Mouse (Mus musculus) forebrain, embryonic 15.5 days (tissue): ENCODE data around the gene Kank4. TPM values are rescaled to one million over a fixed set of nuclear protein-coding genes. Genes with fewer than 3 reads are reported as not detected.
A peak's percentile ranks its signal among the peaks of the same experiment; 100 is the strongest.

Experiments
- ATAC-seq: fragments of 200-750 bp; cut with Nextera tagmentation; replicated peaks from 2 replicates; pipeline ENCODE4 v1.8.0; 2017; ENCODE audit warnings: mild to moderate bottlenecking, moderate TSS enrichment, moderate library complexity
- H3K27ac ChIP-seq: fragments of 300-500 bp; sonication (generic); replicated peaks from 2 replicates; pipeline ENCODE4 v1.5.1; 2015; ENCODE audit warnings: mild to moderate bottlenecking, inconsistent platforms
- H3K27me3 ChIP-seq: fragments of 300-500 bp; sonication (generic); 2 replicates; pipeline ENCODE4 v1.6.1; 2015; ENCODE audit warnings: inconsistent platforms
- H3K36me3 ChIP-seq: fragments of 300-500 bp; sonication (generic); 2 replicates; pipeline ENCODE4 v1.6.1; 2015; ENCODE audit warnings: mild to moderate bottlenecking, inconsistent platforms
- H3K4me1 ChIP-seq: fragments of 300-500 bp; sonication (generic); 2 replicates; pipeline ENCODE4 v1.6.1; 2015; ENCODE audit warnings: inconsistent platforms
- H3K4me2 ChIP-seq: fragments of 300-500 bp; sonication (generic); replicated peaks from 2 replicates; pipeline ENCODE4 v1.6.1; 2015; ENCODE audit warnings: mild to moderate bottlenecking, inconsistent platforms
- H3K4me3 ChIP-seq: fragments of 300-500 bp; sonication (generic); 2 replicates; pipeline ENCODE4 v1.5.1; 2015; ENCODE audit warnings: mild to moderate bottlenecking, inconsistent platforms
- H3K9ac ChIP-seq: fragments of 300-500 bp; sonication (generic); replicated peaks from 2 replicates; pipeline ENCODE4 v1.6.1; 2015; ENCODE audit warnings: mild to moderate bottlenecking, inconsistent platforms
- H3K9me3 ChIP-seq: fragments of 300-500 bp; sonication (generic); 2 replicates; pipeline ENCODE4 v1.6.1; 2016; ENCODE audit warnings: inconsistent platforms
- WGBS: fragments of 180-500 bp; shearing (Covaris S2); methylation state at CpG from one replicate; pipeline ENCODE4 v1.1.7; 2015; ENCODE audit warnings: mixed read lengths; 5-methylcytosine and 5-hydroxymethylcytosine counted together
- polyA plus RNA-seq: library from polyadenylated mRNA; unstranded; fragments of >200 nt; fragmentation: Nextera tagmentation; extraction: Ambion mirVana; gene quantifications from 2 replicates; pipeline ENCODE4 v1.2.1, GENCODE M21; 2015

The Kank4 gene
- polyA plus RNA-seq, 1 experiment from 2014 or later, result 0.25 TPM

- Histone ChIP-seq H3K4me1 (peaks cover 17% of the 10 kb centered on the region), H3K9me3 (no peaks in the 10 kb centered on the region), H3K27me3 (no peaks in the 10 kb centered on the region), H3K4me2 (no peak overlapping the region), H3K27ac (0 out of 2 replicates have a peak overlapping the region, but pooled peaks have one; percentile 21), H3K36me3 (no peaks in the 10 kb centered on the region), H3K9ac (no peak overlapping the region), H3K4me3 (no peak overlapping the region)
- 28% methylated on average over 4 of the region's 4 CpGs for WGBS
- peak; percentile 93 for ATAC-seq
Measured at GRCm38 (mm10) chr4:98758012-98758821, 59.1 kb downstream of the Kank4 start.

GRCm38 (mm10) chr4:98756141-98756540 is 61.2 kb downstream of the Kank4 start:
- no peak for ATAC-seq
- Histone ChIP-seq H3K9me3 (no peaks in the 10 kb centered on the region), H3K9ac (no peak overlapping the region), H3K4me1 (peaks cover 17% of the 10 kb centered on the region), H3K27ac (no peak overlapping the region), H3K36me3 (no peaks in the 10 kb centered on the region), H3K27me3 (no peaks in the 10 kb centered on the region), H3K4me3 (no peak overlapping the region), H3K4me2 (no peak overlapping the region)
- WGBS, result 24% methylated on average over 11 of the region's 11 CpGs

GRCm38 (mm10) chr4:98754456-98754855 is 62.9 kb downstream of the Kank4 start:
- no peak for ATAC-seq
- no peaks in the 10 kb centered on the region for H3K9me3 ChIP-seq
- no peak overlapping the region for H3K9ac ChIP-seq
- WGBS, result 59% methylated on average over 4 of the region's 4 CpGs
- peaks cover 17% of the 10 kb centered on the region for H3K4me1 ChIP-seq
- no peak overlapping the region for H3K4me3 ChIP-seq
- no peak overlapping the region for H3K4me2 ChIP-seq
- no peak overlapping the region for H3K27ac ChIP-seq
- no peaks in the 10 kb centered on the region for H3K27me3 ChIP-seq
- no peaks in the 10 kb centered on the region for H3K36me3 ChIP-seq

- Histone ChIP-seq H3K36me3 (no peaks in the 10 kb centered on the region), H3K9me3 (no peaks in the 10 kb centered on the region), H3K27me3 (no peaks in the 10 kb centered on the region), H3K4me1 (no peaks in the 10 kb centered on the region), H3K4me3 (no peak overlapping the region), H3K4me2 (no peak overlapping the region), H3K9ac (no peak overlapping the region), H3K27ac (no peak overlapping the region)
- 43% methylated on average over 7 of the region's 7 CpGs for WGBS
- no peak for ATAC-seq
Measured at GRCm38 (mm10) chr4:98743906-98744210, 73.5 kb downstream of the Kank4 start.

- Histone ChIP-seq H3K4me2 (no peak overlapping the region), H3K9me3 (no peaks in the 10 kb centered on the region), H3K9ac (no peak overlapping the region), H3K4me1 (no peaks in the 10 kb centered on the region), H3K4me3 (no peak overlapping the region), H3K36me3 (no peaks in the 10 kb centered on the region), H3K27me3 (no peaks in the 10 kb centered on the region), H3K27ac (no peak overlapping the region)
- WGBS, result 64% methylated on average over 3 of the region's 3 CpGs
- ATAC-seq, result no peak
Measured at GRCm38 (mm10) chr4:98743209-98743905, 74.0 kb downstream of the Kank4 start.

- no peaks in the 10 kb centered on the region for H3K9me3 ChIP-seq
- H3K27ac ChIP-seq, result no peak overlapping the region
- no peak overlapping the region for H3K4me2 ChIP-seq
- no peaks in the 10 kb centered on the region for H3K4me1 ChIP-seq
- H3K27me3 ChIP-seq, result no peaks in the 10 kb centered on the region
- ATAC-seq, result no peak
- no peak overlapping the region for H3K9ac ChIP-seq
- no peak overlapping the region for H3K4me3 ChIP-seq
- 32% methylated on average over 2 of the region's 2 CpGs for WGBS
- no peaks in the 10 kb centered on the region for H3K36me3 ChIP-seq
Measured at GRCm38 (mm10) chr4:98739753-98740152, 77.6 kb downstream of the Kank4 start.

GRCm38 (mm10) chr4:98733660-98734059 is 83.7 kb downstream of the Kank4 start:
- Histone ChIP-seq H3K4me3 (no peak overlapping the region), H3K4me2 (no peak overlapping the region), H3K9ac (no peak overlapping the region), H3K27ac (no peak overlapping the region), H3K27me3 (0 out of 2 replicates have a peak, but pooled peaks cover 3% of the 10 kb centered on the region), H3K4me1 (no peaks in the 10 kb centered on the region), H3K9me3 (no peaks in the 10 kb centered on the region), H3K36me3 (no peaks in the 10 kb centered on the region)
- WGBS, result 93% methylated on average over 16 of the region's 16 CpGs
- ATAC-seq, result no peak

GRCm38 (mm10) chr4:98728716-98729115 is 88.6 kb downstream of the Kank4 start:
- Histone ChIP-seq H3K27ac (no peak overlapping the region), H3K4me2 (no peak overlapping the region), H3K27me3 (peaks cover 29% of the 10 kb centered on the region), H3K36me3 (no peaks in the 10 kb centered on the region), H3K9me3 (no peaks in the 10 kb centered on the region), H3K4me3 (no peak overlapping the region), H3K9ac (no peak overlapping the region), H3K4me1 (peaks cover 20% of the 10 kb centered on the region)
- no peak for ATAC-seq
- WGBS, result 68% methylated on average over 7 of the region's 7 CpGs

- Histone ChIP-seq H3K4me3 (no peak overlapping the region), H3K27me3 (peaks cover 29% of the 10 kb centered on the region), H3K9ac (no peak overlapping the region), H3K36me3 (no peaks in the 10 kb centered on the region), H3K4me2 (0 out of 2 replicates have a peak overlapping the region, but pooled peaks have one; percentile 15), H3K27ac (no peak overlapping the region), H3K9me3 (no peaks in the 10 kb centered on the region), H3K4me1 (peaks cover 20% of the 10 kb centered on the region)
- WGBS, result 3% methylated on average over 10 of the region's 10 CpGs
- no peak for ATAC-seq
Measured at GRCm38 (mm10) chr4:98727959-98728347, 89.4 kb downstream of the Kank4 start.

- WGBS, result 3% methylated on average over 21 of the region's 21 CpGs
- no peak overlapping the region for H3K27ac ChIP-seq
- ATAC-seq, result no peak
- peak overlapping the region; percentile 39 for H3K4me2 ChIP-seq
- H3K27me3 ChIP-seq, result peaks cover 29% of the 10 kb centered on the region
- peaks cover 20% of the 10 kb centered on the region for H3K4me1 ChIP-seq
- H3K9me3 ChIP-seq, result no peaks in the 10 kb centered on the region
- no peak overlapping the region for H3K9ac ChIP-seq
- peak overlapping the region; percentile 25 for H3K4me3 ChIP-seq
- no peaks in the 10 kb centered on the region for H3K36me3 ChIP-seq
Measured at GRCm38 (mm10) chr4:98727295-98727958, 89.9 kb downstream of the Kank4 start.

- Histone ChIP-seq H3K27ac (no peak within 1 kb of the TSS), H3K4me1 (peaks cover 20% of the 10 kb centered on the region), H3K9ac (no peak within 1 kb of the TSS), H3K9me3 (no peaks in the 10 kb centered on the region), H3K4me3 (peak within 1 kb of the TSS; percentile 25), H3K4me2 (peak within 1 kb of the TSS; percentile 39), H3K36me3 (no peaks in the 10 kb centered on the region), H3K27me3 (peaks cover 29% of the 10 kb centered on the region)
- ATAC-seq, result peak; percentile 39; the same call in 1 of the 2 replicates
- WGBS, result 6% methylated on average over 29 of the region's 29 CpGs
Measured at GRCm38 (mm10) chr4:98726590-98727237, 90.6 kb downstream of the Kank4 start, which contains the start of gene L1td1. TSS of gene L1td1 (plus strand) at chr4:98726734.

GRCm38 (mm10) chr4:98725439-98725838 is 91.9 kb downstream of the Kank4 start:
- no peak overlapping the region for H3K4me2 ChIP-seq
- no peak overlapping the region for H3K9ac ChIP-seq
- no peak overlapping the region for H3K4me3 ChIP-seq
- ATAC-seq, result no peak
- no peak overlapping the region for H3K27ac ChIP-seq
- H3K9me3 ChIP-seq, result no peaks in the 10 kb centered on the region
- no peaks in the 10 kb centered on the region for H3K36me3 ChIP-seq
- H3K4me1 ChIP-seq, result peaks cover 20% of the 10 kb centered on the region
- 52% methylated on average over 4 of the region's 4 CpGs for WGBS
- H3K27me3 ChIP-seq, result peaks cover 29% of the 10 kb centered on the region
